Mouse (Mus musculus) midbrain, embryonic 11.5 days (tissue): ENCODE data around the gene Cxcl14. TPM values are rescaled to one million over a fixed set of nuclear protein-coding genes. Genes with fewer than 3 reads are reported as not detected.

Source experiments
- ATAC-seq: fragments of 200-750 bp; cut with Nextera tagmentation; 2 replicates; pipeline ENCODE4 v1.8.0; 2017; ENCODE audit warnings: moderate TSS enrichment, moderate library complexity; ENCODE audit not compliant: low FRiP score
- DNase-seq: peaks from one replicate; pipeline ENCODE4 v3.0.0; 2015; ENCODE audit warnings: low spot score; ENCODE audit errors: missing footprints
- H3K27ac ChIP-seq: fragments of 300-500 bp; sonication (generic); 2 replicates; pipeline ENCODE4 v1.5.1; 2014; ENCODE audit warnings: low read depth, low read length
- H3K27me3 ChIP-seq: fragments of 300-500 bp; sonication (generic); 2 replicates; pipeline ENCODE4 v1.6.1; 2014; ENCODE audit warnings: mild to moderate bottlenecking, low read length, moderate library complexity, mixed read lengths; ENCODE audit not compliant: control insufficient read depth, insufficient read depth
- H3K36me3 ChIP-seq: fragments of 300-500 bp; sonication (generic); 2 replicates; pipeline ENCODE4 v1.6.1; 2014; ENCODE audit warnings: mild to moderate bottlenecking, low read length, moderate library complexity, mixed read lengths; ENCODE audit not compliant: control insufficient read depth, insufficient read depth
- H3K4me1 ChIP-seq: fragments of 300-500 bp; sonication (generic); 2 replicates; pipeline ENCODE4 v1.6.1; 2014; ENCODE audit warnings: low read length; ENCODE audit not compliant: control insufficient read depth, insufficient read depth
- H3K4me2 ChIP-seq: fragments of 300-500 bp; sonication (generic); 2 replicates; pipeline ENCODE4 v1.6.1; 2014; ENCODE audit warnings: mild to moderate bottlenecking, moderate library complexity
- H3K4me3 ChIP-seq: fragments of 300-500 bp; sonication (generic); 2 replicates; pipeline ENCODE4 v1.5.1; 2014; ENCODE audit warnings: low read depth, low read length
- H3K9ac ChIP-seq: fragments of 300-500 bp; sonication (generic); 2 replicates; pipeline ENCODE4 v1.6.1; 2014; ENCODE audit warnings: low read length
- H3K9me3 ChIP-seq: fragments of 300-500 bp; sonication (generic); 2 replicates; pipeline ENCODE4 v1.6.1; 2016; ENCODE audit warnings: low read length; ENCODE audit not compliant: control insufficient read depth
- WGBS: fragments of 180-500 bp; shearing (Covaris S2); extraction: QIAGEN DNeasy Blood & Tissue Kit; methylation state at CpG from one replicate; pipeline ENCODE4 v1.1.7; 2014; 5-methylcytosine and 5-hydroxymethylcytosine counted together
- polyA plus RNA-seq: library from polyadenylated mRNA; unstranded; fragments of >200 nt; fragmentation: Nextera tagmentation; extraction: Ambion mirVana; gene quantifications from 2 replicates; pipeline ENCODE4 v1.2.1, GENCODE M21; 2014

The Cxcl14 gene
- polyA plus RNA-seq, 1 experiment from 2014 or later = 9.3 TPM

- Histone ChIP-seq H3K9ac (no peak overlapping the region), H3K27me3 (peaks cover 5% of the 10 kb centered on the region), H3K9me3 (no peaks in the 10 kb centered on the region), H3K36me3 (no peaks in the 10 kb centered on the region), H3K4me1 (peaks cover 21% of the 10 kb centered on the region), H3K4me3 (no peak overlapping the region), H3K4me2 (no peak overlapping the region), H3K27ac (no peak overlapping the region)
- peak; percentile 88 for DNase-seq
- peak; percentile 60 for ATAC-seq
- WGBS = 33% methylated on average over 10 of the region's 10 CpGs
Measured at GRCm38 (mm10) chr13:56330603-56331455, 34.5 kb upstream of the Cxcl14 start.

GRCm38 (mm10) chr13:56329769-56330168, 33.4 kb upstream of the Cxcl14 start:
- DNase-seq (no peak), ATAC-seq (no peak)
- H3K27ac ChIP-seq = no peak overlapping the region
- peaks cover 18% of the 10 kb centered on the region for H3K4me1 ChIP-seq
- H3K9ac ChIP-seq = no peak overlapping the region
- H3K27me3 ChIP-seq = peaks cover 5% of the 10 kb centered on the region
- no peak overlapping the region for H3K4me2 ChIP-seq
- no peaks in the 10 kb centered on the region for H3K36me3 ChIP-seq
- no peak overlapping the region for H3K4me3 ChIP-seq
- H3K9me3 ChIP-seq = no peaks in the 10 kb centered on the region
- 47% methylated on average over 6 of the region's 6 CpGs for WGBS

- 86% methylated on average over 6 of the region's 6 CpGs for WGBS
- H3K4me1 ChIP-seq = peaks cover 18% of the 10 kb centered on the region
Measured at GRCm38 (mm10) chr13:56329165-56329564, 32.8 kb upstream of the Cxcl14 start.

GRCm38 (mm10) chr13:56327779-56328178, 31.4 kb upstream of the Cxcl14 start:
- H3K9ac ChIP-seq = no peak overlapping the region
- 25% methylated on average over 6 of the region's 6 CpGs for WGBS
- no peaks in the 10 kb centered on the region for H3K9me3 ChIP-seq
- H3K27me3 ChIP-seq = peaks cover 2% of the 10 kb centered on the region; the same call in 1 of the 2 replicates
- H3K27ac ChIP-seq = no peak overlapping the region
- H3K4me3 ChIP-seq = no peak overlapping the region
- no peaks in the 10 kb centered on the region for H3K36me3 ChIP-seq
- H3K4me2 ChIP-seq = no peak overlapping the region
- ATAC-seq = no peak
- peaks cover 18% of the 10 kb centered on the region for H3K4me1 ChIP-seq
- no peak for DNase-seq

More at GRCm38 (mm10) chr13:56329165-56329564, 32.8 kb upstream of the Cxcl14 start:
- Histone ChIP-seq H3K9ac (no peak overlapping the region), H3K9me3 (no peaks in the 10 kb centered on the region), H3K4me2 (no peak overlapping the region), H3K27me3 (peaks cover 5% of the 10 kb centered on the region), H3K4me3 (no peak overlapping the region), H3K36me3 (no peaks in the 10 kb centered on the region), H3K27ac (no peak overlapping the region)
- ATAC-seq = no peak
- no peak for DNase-seq

- Histone ChIP-seq H3K27me3 (no peaks in the 10 kb centered on the region), H3K9me3 (no peaks in the 10 kb centered on the region), H3K4me2 (no peak overlapping the region), H3K9ac (no peak overlapping the region), H3K36me3 (no peaks in the 10 kb centered on the region), H3K27ac (no peak overlapping the region), H3K4me1 (no peaks in the 10 kb centered on the region), H3K4me3 (no peak overlapping the region)
- ATAC-seq (no peak), DNase-seq (no peak)
- WGBS = 80% methylated on average over 7 of the region's 7 CpGs
Measured at GRCm38 (mm10) chr13:56321635-56322034, 25.3 kb upstream of the Cxcl14 start.

GRCm38 (mm10) chr13:56316930-56317329, 20.6 kb upstream of the Cxcl14 start:
- WGBS = 80% methylated on average over 4 of the region's 4 CpGs
- H3K27ac ChIP-seq = no peak overlapping the region
- no peak for DNase-seq
- H3K9me3 ChIP-seq = no peaks in the 10 kb centered on the region
- no peak for ATAC-seq
- H3K4me1 ChIP-seq = peaks cover 12% of the 10 kb centered on the region
- H3K4me3 ChIP-seq = no peak overlapping the region
- H3K27me3 ChIP-seq = no peaks in the 10 kb centered on the region
- H3K36me3 ChIP-seq = no peaks in the 10 kb centered on the region
- no peak overlapping the region for H3K9ac ChIP-seq
- no peak overlapping the region for H3K4me2 ChIP-seq

GRCm38 (mm10) chr13:56315201-56315600, 18.9 kb upstream of the Cxcl14 start:
- DNase-seq = peak; percentile 90
- H3K4me3 ChIP-seq = no peak overlapping the region
- no peak overlapping the region for H3K9ac ChIP-seq
- peaks cover 12% of the 10 kb centered on the region for H3K4me1 ChIP-seq
- H3K36me3 ChIP-seq = no peaks in the 10 kb centered on the region
- no peak overlapping the region for H3K4me2 ChIP-seq
- 23% methylated on average over 3 of the region's 3 CpGs for WGBS
- peaks cover 3% of the 10 kb centered on the region; the same call in 1 of the 2 replicates for H3K9me3 ChIP-seq
- H3K27ac ChIP-seq = no peak overlapping the region
- no peaks in the 10 kb centered on the region for H3K27me3 ChIP-seq
- peak; percentile 77 for ATAC-seq

- ATAC-seq (no peak), DNase-seq (no peak)
- H3K9me3 ChIP-seq = no peaks in the 10 kb centered on the region
- H3K9ac ChIP-seq = no peak overlapping the region
- no peaks in the 10 kb centered on the region for H3K27me3 ChIP-seq
- H3K36me3 ChIP-seq = no peaks in the 10 kb centered on the region
- H3K4me2 ChIP-seq = no peak overlapping the region
- H3K4me3 ChIP-seq = no peak overlapping the region
- H3K4me1 ChIP-seq = peaks cover 3% of the 10 kb centered on the region; the same call in 1 of the 2 replicates
- no peak overlapping the region for H3K27ac ChIP-seq
- WGBS = 78% methylated on average over 12 of the region's 12 CpGs
Measured at GRCm38 (mm10) chr13:56305058-56305457, 8.7 kb upstream of the Cxcl14 start.

- 67% methylated on average over 4 of the region's 4 CpGs for WGBS
- no peak for ATAC-seq
- H3K4me2 ChIP-seq = no peak overlapping the region
- no peak overlapping the region for H3K4me3 ChIP-seq
- H3K27me3 ChIP-seq = no peaks in the 10 kb centered on the region
- no peaks in the 10 kb centered on the region for H3K9me3 ChIP-seq
- DNase-seq = no peak
- no peaks in the 10 kb centered on the region for H3K36me3 ChIP-seq
- H3K4me1 ChIP-seq = peaks cover 3% of the 10 kb centered on the region; the same call in 1 of the 2 replicates
- H3K9ac ChIP-seq = no peak overlapping the region
- no peak overlapping the region for H3K27ac ChIP-seq
Measured at GRCm38 (mm10) chr13:56304453-56304852, 8.1 kb upstream of the Cxcl14 start.
